Mouse (Mus musculus) liver, adult (tissue): Measurements from ENCODE around the gene Tgm2.

ENCODE experiments used
- GATA4 ChIP-seq: IDR thresholded peaks from 2 replicates; pipeline ENCODE4 v1.6.1; 2014; ENCODE audit warnings: mild to moderate bottlenecking, low read length; ENCODE audit not compliant: insufficient replicate concordance

The Tgm2 gene

GRCm38 (mm10) chr2:158154641-158155040, 8.4 kb upstream of the Tgm2 start:
- TF ChIP-seq GATA4, result no peak

GRCm38 (mm10) chr2:158153728-158154343, 7.6 kb upstream of the Tgm2 start:
- no peak for TF ChIP-seq GATA4

- no peak for TF ChIP-seq GATA4
Measured at GRCm38 (mm10) chr2:158152685-158153309, 6.6 kb upstream of the Tgm2 start.

- no peak for TF ChIP-seq GATA4
Measured at GRCm38 (mm10) chr2:158151077-158151476, 4.8 kb upstream of the Tgm2 start.

GRCm38 (mm10) chr2:158146971-158147370, 735 bp upstream of the Tgm2 start:
- TF ChIP-seq GATA4, result no peak

GRCm38 (mm10) chr2:158145528-158146065, 639 bp downstream of the Tgm2 start:
- no peak for TF ChIP-seq GATA4

GRCm38 (mm10) chr2:158144750-158145527, 1.3 kb downstream of the Tgm2 start:
- TF ChIP-seq GATA4, result no peak

- TF ChIP-seq GATA4, result no peak
Measured at GRCm38 (mm10) chr2:158144263-158144662, 2.0 kb downstream of the Tgm2 start.

GRCm38 (mm10) chr2:158143816-158144215, 2.4 kb downstream of the Tgm2 start:
- TF ChIP-seq GATA4, result no peak

- TF ChIP-seq GATA4, result no peak
Measured at GRCm38 (mm10) chr2:158142981-158143380, 3.3 kb downstream of the Tgm2 start.

GRCm38 (mm10) chr2:158141690-158142440, 4.4 kb downstream of the Tgm2 start:
- peak; percentile 97 for TF ChIP-seq GATA4

GRCm38 (mm10) chr2:158141271-158141670, 5.0 kb downstream of the Tgm2 start:
- peak; percentile 22; the same call in 1 of the 2 replicates for TF ChIP-seq GATA4

GRCm38 (mm10) chr2:158140664-158141063, 5.6 kb downstream of the Tgm2 start:
- TF ChIP-seq GATA4, result no peak

- no peak for TF ChIP-seq GATA4
Measured at GRCm38 (mm10) chr2:158139628-158140027, 6.6 kb downstream of the Tgm2 start.

GRCm38 (mm10) chr2:158138778-158139177, 7.5 kb downstream of the Tgm2 start:
- TF ChIP-seq GATA4, result no peak
